Mouse (Mus musculus): Measurements from ENCODE around the gene Gpr3. TPM values are rescaled to one million over a fixed set of nuclear protein-coding genes. Genes with fewer than 3 reads are reported as not detected.

The Gpr3 gene
- total RNA-seq, 2 experiments from 2014 or later: 0.20 to 0.45 TPM

DNA sequence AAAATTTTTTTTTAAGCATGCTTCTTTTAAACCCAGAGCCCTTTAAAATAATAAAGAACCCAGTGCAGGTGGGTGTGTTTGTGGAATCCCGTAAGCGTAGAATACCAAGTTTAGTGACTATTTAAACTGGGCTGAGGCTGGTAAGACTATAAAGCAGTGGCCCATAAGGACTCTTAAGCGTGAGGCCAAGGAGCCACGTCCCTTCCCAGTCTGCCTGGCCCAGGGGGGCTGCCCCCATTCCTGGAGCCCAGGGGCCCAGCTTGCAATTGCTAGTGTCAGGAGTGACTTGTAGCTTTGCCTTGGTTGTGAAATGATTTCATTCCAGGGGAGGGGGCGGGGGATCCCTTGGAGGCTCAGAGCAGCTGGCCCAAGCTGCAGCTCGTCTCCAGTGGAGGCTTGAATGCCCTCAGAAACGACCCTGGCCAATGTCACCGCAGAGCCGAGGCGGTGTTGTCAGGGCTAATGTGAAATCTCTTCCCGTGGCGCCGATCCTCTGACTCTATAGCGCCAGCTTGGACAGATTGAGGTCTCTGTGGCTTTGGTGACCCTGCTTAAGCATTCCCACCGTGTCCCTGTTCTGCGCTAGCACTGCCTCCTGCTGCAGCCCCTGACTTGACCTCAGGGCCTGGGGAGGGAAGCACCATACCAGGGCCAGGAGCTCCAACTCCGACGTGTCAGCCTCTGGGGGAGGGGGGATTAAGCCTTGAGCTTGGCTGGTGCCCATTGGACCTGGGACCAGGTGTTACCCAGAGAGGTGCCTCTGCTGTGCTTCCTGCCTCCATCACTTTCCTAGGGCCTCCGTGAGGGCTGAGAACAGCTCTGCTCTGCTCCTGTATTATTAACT, 13.8 kb downstream of the Gpr3 start:
- peak; percentile 48 for DNase-seq

- peak; percentile 51 for DNase-seq
These were observed 14.5 kb downstream of the Gpr3 start for GRCm38 (mm10) chr4:133197801-133198286.

DNA sequence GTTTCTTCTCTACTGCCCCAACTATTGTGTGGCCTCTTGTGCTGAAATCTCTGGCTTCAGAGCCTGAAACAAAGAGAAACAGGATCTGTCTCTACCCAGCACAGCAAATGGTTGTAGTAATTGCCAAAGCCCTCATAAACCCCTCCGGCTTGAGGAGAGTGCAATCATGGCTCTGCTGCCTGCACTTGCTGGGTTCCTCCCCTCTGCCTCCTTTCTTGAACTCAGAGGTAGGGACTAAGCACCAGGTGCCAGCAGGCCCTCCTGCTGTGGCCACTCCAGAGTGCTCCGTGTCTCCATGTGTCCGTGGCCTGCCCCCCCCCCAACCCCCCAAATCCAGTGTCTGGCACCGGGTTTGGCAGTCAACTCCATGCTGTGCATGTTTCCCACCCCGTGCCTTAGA, 15.0 kb downstream of the Gpr3 start:
- DNase-seq: no peak

DNA sequence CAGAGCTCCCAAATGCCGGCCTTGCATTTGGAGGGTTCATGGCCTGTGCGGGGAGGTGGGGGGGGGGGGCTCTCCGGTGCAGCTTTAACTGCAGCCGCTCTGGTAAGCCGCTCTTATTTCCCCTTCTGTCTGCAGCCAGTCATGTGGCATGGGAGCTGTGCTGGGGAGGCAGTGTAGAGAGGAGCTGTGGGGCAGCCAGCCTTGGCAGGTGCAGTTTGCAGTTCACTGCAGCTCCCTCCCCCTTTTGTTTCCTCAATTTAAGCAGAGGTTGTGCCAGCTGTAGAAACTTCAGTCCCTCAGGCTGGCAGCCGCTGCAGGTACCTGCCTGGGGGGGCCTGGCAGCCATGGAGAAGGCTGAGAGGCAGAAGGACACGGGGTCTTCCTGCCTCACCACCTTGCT, 15.5 kb downstream of the Gpr3 start:
- DNase-seq: no peak

GRCm38 (mm10) chr4:133196136-133196535, 16.2 kb downstream of the Gpr3 start:
- no peak for DNase-seq

GRCm38 (mm10) chr4:133195014-133195413, 17.3 kb downstream of the Gpr3 start:
- DNase-seq: no peak

DNA sequence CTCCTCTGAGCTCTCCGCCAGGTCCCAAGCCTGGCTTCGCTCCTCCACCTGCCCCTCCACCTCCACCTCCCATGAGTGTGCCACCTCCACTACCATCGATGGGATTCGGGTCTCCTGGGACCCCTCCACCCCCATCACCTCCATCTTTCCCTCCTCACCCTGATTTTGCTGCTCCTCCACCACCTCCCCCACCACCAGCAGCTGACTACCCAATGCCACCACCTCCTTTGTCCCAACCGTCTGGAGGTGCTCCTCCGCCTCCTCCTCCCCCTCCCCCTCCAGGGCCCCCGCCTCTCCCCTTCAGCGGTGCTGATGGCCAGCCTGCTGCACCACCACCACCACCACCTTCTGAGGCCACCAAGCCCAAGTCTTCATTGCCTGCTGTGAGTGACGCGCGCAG, 17.9 kb downstream of the Gpr3 start:
- DNase-seq: no peak

- no peak for DNase-seq
These were observed 22.9 kb downstream of the Gpr3 start for GRCm38 (mm10) chr4:133189396-133189795.

DNA sequence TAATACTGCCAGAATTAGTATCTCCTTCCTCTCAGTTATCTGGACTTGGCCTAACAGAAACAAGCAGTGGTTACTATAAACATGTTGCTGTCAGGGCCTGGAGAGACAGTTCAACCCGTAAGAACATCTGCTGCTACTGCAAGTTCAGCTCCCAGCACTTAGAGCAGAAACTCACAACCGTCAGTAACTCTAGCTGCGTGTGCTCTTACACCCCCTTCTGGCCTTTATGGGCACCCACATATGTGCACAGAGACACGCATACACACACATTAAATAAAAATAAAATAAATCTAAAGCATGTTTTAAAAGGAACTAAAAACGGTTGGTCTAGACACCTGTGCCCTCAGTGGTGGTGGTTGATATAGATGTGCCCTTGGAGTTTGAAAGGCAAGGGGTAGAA, 25.5 kb downstream of the Gpr3 start:
- no peak for DNase-seq

DNA sequence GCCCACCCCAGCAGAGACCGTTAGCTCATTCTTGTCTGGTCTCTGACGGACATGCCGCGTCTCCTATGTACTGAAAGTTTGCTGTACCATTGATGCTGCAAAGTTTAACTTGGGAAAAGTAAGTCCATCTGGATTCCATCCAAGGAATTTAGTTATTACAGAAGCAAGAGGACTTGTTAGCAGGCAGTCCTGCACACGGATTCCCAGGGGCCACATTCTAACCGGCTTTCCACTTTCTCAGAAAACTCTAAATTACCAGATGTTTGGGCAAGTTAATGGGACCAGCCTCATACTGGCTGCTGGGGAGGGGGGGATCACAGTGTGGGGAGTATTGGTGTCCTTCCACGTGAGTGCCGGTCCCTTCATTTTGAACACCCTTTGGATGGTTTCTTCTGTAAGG, 26.4 kb downstream of the Gpr3 start:
- no peak for DNase-seq

- peak; percentile 77 for DNase-seq
These were observed 27.3 kb downstream of the Gpr3 start for GRCm38 (mm10) chr4:133184898-133185665.

DNA sequence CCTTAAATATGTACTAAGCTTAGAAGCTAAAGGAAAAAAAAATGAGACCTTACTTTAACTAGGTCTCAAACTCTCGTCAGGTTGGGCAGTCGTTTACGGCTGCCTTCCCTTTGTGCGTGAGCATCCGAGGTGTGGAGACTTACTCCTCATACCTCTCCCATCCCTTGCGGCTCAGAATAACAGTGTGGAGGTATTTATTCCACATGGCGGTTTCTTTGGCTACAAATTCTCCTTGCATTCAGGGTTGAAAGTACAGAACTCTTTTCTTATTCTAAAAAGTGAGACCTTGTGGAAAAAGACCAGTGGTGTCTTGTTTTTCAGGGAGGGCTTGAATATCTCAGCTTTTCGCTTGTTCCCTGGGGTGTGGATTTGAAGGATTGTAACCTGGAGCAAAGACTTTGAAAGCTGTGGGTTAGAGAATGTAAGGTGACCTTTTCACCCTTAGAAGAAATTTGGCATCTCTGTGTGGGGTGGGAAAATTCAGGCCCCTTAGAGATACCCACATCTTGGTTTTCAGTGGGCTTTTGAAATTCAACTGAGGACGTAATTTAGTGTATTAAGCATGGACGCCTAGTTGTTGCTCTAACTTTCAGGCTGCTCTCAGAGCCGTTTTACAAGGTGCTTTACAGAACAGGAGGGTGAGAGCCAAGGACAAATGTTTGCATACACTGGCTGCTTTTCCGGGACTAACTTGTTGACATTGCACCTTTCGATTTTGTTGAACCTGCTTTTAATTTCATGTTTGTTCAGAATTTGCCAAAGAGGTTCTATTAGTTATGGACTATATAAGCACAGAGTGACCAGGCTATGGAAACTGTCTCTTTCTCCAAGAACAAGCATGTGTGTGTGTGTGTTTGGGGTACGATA, 28.1 kb downstream of the Gpr3 start:
- DNase-seq: no peak

DNA sequence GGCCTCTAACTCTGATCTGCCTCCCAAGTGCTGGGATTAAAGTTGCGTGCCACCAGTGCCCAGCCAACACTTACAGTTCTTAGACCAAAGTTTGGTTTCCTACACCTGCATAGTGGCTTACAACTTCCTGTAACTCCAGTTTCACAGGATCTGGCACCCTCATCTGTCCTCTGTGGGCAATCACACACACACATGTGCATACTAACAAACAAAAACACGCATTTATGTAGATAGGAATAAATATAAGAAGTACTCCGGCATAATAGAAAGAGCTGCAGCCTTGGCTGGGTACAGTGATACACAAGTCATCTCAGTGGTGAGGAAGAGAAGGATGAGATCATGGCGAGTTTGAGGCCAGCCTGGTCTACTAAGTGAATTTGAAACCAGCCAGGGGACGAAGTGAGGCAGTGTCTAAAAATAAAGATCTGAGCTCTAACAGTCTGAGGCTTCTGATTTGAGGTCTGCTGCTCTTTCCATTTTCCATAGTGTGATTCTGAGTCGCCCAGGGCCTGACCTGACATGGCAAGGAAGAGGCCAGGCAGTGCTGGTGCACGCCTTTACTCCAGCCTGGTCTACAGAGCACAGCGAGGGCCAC, 29.8 kb downstream of the Gpr3 start:
- DNase-seq: no peak

GRCm38 (mm10) chr4:133179258-133179657, 33.1 kb downstream of the Gpr3 start:
- DNase-seq: no peak

GRCm38 (mm10) chr4:133178305-133178704, 34.0 kb downstream of the Gpr3 start:
- DNase-seq: no peak

DNA sequence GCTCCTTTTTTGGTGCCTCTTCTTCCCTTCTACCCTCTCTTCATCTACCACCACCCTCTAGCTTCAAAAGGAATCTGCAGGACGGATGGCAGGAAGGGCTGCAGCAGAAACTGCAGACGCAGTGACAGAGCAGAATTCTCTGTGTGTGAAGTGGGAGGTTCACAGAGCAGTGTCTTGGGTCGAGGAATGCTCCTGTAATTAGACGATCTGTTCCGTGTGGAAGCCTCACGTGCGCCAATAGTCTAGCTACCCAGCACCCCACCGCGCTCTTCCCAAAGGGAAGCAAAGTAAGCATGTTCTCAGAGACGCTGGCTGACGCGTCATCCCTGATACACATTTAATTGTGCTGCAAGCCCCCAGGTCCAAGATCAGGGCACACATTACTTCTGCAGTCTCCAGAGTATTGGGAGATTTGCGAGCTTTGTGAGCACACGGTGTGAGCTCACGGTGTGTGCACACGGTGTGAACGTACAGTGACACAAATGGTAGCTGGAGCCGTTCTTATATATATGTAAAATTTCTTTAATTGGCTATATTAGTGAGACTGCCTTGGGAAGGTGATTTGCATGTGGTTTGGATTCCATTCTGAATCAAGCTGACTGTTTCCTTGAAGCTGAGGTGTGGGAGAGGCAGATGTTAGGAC, 35.5 kb downstream of the Gpr3 start:
- no peak for DNase-seq

DNA sequence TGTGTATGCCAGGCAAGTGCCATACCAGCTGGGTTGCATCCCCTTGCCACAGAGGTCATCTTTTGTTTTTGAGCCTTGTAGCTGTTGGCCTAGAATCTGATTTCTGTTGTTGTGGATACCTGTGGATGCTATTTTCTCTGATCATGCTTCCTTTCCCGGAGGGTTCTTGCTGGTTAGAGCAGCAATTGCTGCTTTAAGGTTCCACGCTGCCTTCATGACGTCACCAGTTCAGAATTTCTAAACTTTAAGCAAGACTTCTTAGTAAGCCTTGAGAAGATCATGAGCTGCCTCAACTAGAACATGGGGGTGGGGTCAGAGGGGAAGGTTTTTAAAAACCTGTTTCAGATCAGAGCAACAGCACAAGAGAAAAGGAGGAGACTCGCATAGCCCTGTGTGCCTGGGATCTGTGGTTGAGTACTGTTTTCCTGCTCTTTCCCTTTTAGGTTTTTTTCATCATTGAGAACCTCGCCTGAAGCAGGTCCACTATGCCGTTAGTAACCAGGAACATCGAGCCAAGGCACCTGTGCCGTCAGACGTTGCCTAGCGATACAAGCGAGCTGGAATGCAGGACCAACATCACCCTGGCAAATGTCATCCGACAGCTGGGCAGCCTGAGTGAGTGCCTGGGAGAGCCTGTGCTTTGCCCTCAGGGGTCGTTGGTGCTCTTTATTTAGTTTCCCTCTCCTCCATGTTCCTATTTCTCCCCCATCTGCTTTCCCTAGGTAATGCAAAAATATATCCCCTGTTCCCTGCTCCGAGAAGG, 36.2 kb downstream of the Gpr3 start:
- peak; percentile 50 for DNase-seq

- DNase-seq: no peak
These were observed 37.1 kb downstream of the Gpr3 start for GRCm38 (mm10) chr4:133175274-133175673.

- no peak for DNase-seq
These were observed 38.0 kb downstream of the Gpr3 start for GRCm38 (mm10) chr4:133174361-133174760.

GRCm38 (mm10) chr4:133172451-133172850, 39.9 kb downstream of the Gpr3 start:
- DNase-seq: no peak

DNA sequence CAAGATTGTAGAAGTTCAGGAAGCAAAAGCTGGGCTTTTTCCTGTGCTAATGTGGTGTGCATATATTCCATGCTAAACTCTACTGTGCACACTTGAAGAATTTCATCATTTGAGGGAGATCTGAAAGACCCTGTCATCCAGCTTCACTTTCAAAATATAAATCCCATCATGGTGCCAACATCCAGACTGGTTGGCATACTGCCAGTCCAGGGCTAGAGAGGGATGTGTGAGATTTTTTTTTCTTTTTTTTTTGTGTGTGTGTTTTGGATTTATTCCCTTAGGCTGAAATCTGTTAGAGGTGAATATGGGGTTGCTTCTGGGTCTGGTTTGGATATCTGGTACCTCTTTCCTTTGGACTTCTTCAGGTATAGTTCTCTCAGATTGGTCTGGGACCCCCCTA, 41.7 kb downstream of the Gpr3 start:
- DNase-seq: no peak

Measured in heart, postnatal 4 days (tissue).